Mouse (Mus musculus) liver, postnatal 0 days (tissue): Measurements from ENCODE around the gene Cebpa. TPM values are rescaled to one million over a fixed set of nuclear protein-coding genes. Genes with fewer than 3 reads are reported as not detected.

ENCODE experiments used
- ATAC-seq: fragments of 200-750 bp; cut with Nextera tagmentation; 2 replicates; pipeline ENCODE4 v1.8.0; 2017; ENCODE audit warnings: mild to moderate bottlenecking, moderate library complexity
- DNase-seq: peaks from one replicate; pipeline ENCODE4 v3.0.0-alpha.2; 2016
- H3K27ac ChIP-seq: fragments of 300-500 bp; sonication (generic); 2 replicates; pipeline ENCODE4 v1.5.1; 2014; ENCODE audit warnings: antibody characterized with exemption, moderate library complexity, mild to moderate bottlenecking, low read depth
- H3K27me3 ChIP-seq: fragments of 300-500 bp; sonication (generic); 2 replicates; pipeline ENCODE4 v1.6.1; 2014; ENCODE audit warnings: low read length, control low read depth, mixed read lengths; ENCODE audit not compliant: insufficient read depth
- H3K36me3 ChIP-seq: fragments of 300-500 bp; sonication (generic); replicated peaks from 2 replicates; pipeline ENCODE4 v1.6.1; 2014; ENCODE audit warnings: mild to moderate bottlenecking, control low read depth, low read length, moderate library complexity, mixed read lengths; ENCODE audit not compliant: insufficient read depth
- H3K4me1 ChIP-seq: fragments of 300-500 bp; sonication (generic); 2 replicates; pipeline ENCODE4 v1.6.1; 2014; ENCODE audit warnings: antibody characterized with exemption, mild to moderate bottlenecking, control low read depth; ENCODE audit not compliant: insufficient read depth
- H3K4me2 ChIP-seq: fragments of 300-500 bp; sonication (generic); 2 replicates; pipeline ENCODE4 v1.6.1; 2014; ENCODE audit warnings: low read depth, mild to moderate bottlenecking, low read length, moderate library complexity, mixed read lengths
- H3K4me3 ChIP-seq: fragments of 300-500 bp; sonication (generic); 2 replicates; pipeline ENCODE4 v1.5.1; 2014; ENCODE audit warnings: low read depth, low read length
- H3K9ac ChIP-seq: fragments of 300-500 bp; sonication (generic); replicated peaks from 2 replicates; pipeline ENCODE4 v1.6.1; 2014; ENCODE audit warnings: mild to moderate bottlenecking, moderate library complexity
- H3K9me3 ChIP-seq: fragments of 300-500 bp; sonication (generic); 2 replicates; pipeline ENCODE4 v1.6.1; 2016; ENCODE audit warnings: mild to moderate bottlenecking, control low read depth, low read length, mixed read lengths
- CTCF ChIP-seq: sonication (generic); IDR thresholded peaks from 2 replicates; pipeline ENCODE4 v1.5.1; 2016; ENCODE audit warnings: antibody characterized with exemption, low read depth
- EP300 ChIP-seq: IDR thresholded peaks from 2 replicates; pipeline ENCODE4 v1.6.1; 2016; ENCODE audit warnings: antibody characterized with exemption, low read depth, mild to moderate bottlenecking
- WGBS: fragments of 180-500 bp; shearing (Covaris S2); extraction: QIAGEN DNeasy Blood & Tissue Kit; methylation state at CpG from one replicate; pipeline ENCODE4 v1.1.7; 2014; ENCODE audit not compliant: insufficient replicate concordance; 5-methylcytosine and 5-hydroxymethylcytosine counted together
- polyA plus RNA-seq: library from polyadenylated mRNA; unstranded; fragments of >200 nt; fragmentation: Nextera tagmentation; extraction: Ambion mirVana; gene quantifications from 2 replicates; pipeline ENCODE4 v1.2.1, GENCODE M21; 2015

The Cebpa gene
- polyA plus RNA-seq, 1 experiment from 2014 or later = 20.2 TPM

DNA sequence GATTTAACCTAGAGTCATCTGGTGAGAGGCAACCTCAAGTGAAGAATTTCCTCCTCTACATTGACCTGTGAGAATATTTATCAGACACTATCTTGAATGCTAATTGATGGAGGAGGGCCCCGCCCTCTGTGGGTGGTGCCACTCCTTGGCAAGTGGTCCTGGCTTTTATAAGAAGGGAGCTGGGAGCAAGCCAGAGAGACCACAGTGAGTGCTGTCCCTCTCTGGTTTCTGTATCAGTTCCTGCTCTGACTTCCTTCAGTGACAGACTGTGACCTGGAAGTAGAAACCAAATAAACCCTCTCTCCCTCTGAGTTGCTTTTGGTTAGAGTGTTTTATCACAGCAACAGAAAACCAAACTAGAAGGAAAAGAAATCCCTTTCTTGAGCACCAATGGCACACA, 18.4 kb downstream of the Cebpa start:
- DNase-seq (no peak), ATAC-seq (no peak)
- no peak for TF ChIP-seq EP300
- TF ChIP-seq CTCF = no peak
- WGBS = 88% methylated on average over 1 of the region's 1 CpGs
- H3K36me3 ChIP-seq = no peaks in the 10 kb centered on the region
- no peak overlapping the region for H3K9ac ChIP-seq
- H3K4me3 ChIP-seq = no peak overlapping the region
- no peaks in the 10 kb centered on the region for H3K9me3 ChIP-seq
- H3K4me1 ChIP-seq = peaks cover 17% of the 10 kb centered on the region
- no peak overlapping the region for H3K27ac ChIP-seq
- no peak overlapping the region for H3K4me2 ChIP-seq
- no peaks in the 10 kb centered on the region for H3K27me3 ChIP-seq

DNA sequence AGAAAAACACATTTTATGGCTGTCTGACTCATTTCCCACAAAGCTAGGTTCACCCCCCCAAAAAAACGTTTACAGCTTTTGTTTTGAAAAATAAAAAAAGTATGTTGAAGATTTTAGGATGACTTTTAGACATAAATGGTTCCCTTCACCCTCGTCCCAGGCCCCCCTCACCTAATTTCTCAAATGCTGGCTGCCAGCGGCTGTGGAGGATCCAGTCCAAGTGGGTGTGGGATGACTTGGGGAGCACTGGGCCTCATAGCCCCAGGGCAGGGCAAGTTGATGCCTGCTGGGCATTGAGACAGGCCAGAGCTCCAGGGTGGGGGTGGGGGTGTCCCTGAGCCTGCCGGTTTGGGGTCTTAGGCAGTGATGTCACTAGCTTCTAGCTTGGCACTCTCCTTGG, 19.4 kb downstream of the Cebpa start:
- ATAC-seq = no peak

DNA sequence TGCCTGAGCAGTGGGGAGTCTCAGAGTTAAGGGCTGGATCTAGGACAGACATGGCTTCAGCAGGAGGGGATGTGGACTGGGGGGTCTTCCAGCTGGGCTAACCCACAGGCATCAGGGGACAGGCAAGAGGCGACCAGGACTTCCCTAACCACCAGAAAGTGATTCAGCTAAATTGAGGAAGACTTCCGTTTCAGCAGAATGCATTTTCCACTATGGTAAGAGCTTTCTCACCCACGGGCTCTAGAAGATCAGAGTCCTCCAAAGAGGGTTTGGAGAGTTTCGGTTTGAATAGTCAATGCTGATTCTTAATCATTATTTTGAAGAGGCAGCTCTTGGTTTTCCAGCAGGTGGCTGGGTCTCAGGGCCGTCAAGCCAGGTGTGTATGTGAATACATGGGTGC, 20.8 kb downstream of the Cebpa start:
- DNase-seq (no peak), ATAC-seq (no peak)
- peaks cover 25% of the 10 kb centered on the region for H3K4me1 ChIP-seq
- no peak overlapping the region for H3K9ac ChIP-seq
- H3K27me3 ChIP-seq = no peaks in the 10 kb centered on the region
- WGBS = 40% methylated on average over 5 of the region's 5 CpGs
- H3K4me2 ChIP-seq = no peak overlapping the region
- no peak overlapping the region for H3K4me3 ChIP-seq
- no peaks in the 10 kb centered on the region for H3K9me3 ChIP-seq
- no peaks in the 10 kb centered on the region for H3K36me3 ChIP-seq
- no peak overlapping the region for H3K27ac ChIP-seq
- TF ChIP-seq CTCF (no peak), EP300 (no peak)

More for the DNA sequence above, 19.4 kb downstream of the Cebpa start:
- Histone ChIP-seq H3K27ac (no peak overlapping the region), H3K9ac (no peak overlapping the region), H3K36me3 (no peaks in the 10 kb centered on the region), H3K4me3 (no peak overlapping the region), H3K27me3 (no peaks in the 10 kb centered on the region), H3K9me3 (no peaks in the 10 kb centered on the region), H3K4me2 (no peak overlapping the region), H3K4me1 (peaks cover 22% of the 10 kb centered on the region)
- WGBS = 59% methylated on average over 4 of the region's 4 CpGs
- TF ChIP-seq CTCF (no peak), EP300 (no peak)
- no peak for DNase-seq

GRCm38 (mm10) chr7:35141519-35141918, 22.4 kb downstream of the Cebpa start:
- WGBS = 57% methylated on average over 5 of the region's 5 CpGs
- no peak for DNase-seq
- no peak overlapping the region for H3K4me3 ChIP-seq
- H3K9ac ChIP-seq = no peak overlapping the region
- H3K27ac ChIP-seq = no peak overlapping the region
- no peak overlapping the region for H3K4me2 ChIP-seq
- H3K9me3 ChIP-seq = no peaks in the 10 kb centered on the region
- peaks cover 33% of the 10 kb centered on the region for H3K4me1 ChIP-seq
- H3K27me3 ChIP-seq = no peaks in the 10 kb centered on the region
- ATAC-seq = no peak
- H3K36me3 ChIP-seq = no peaks in the 10 kb centered on the region
- TF ChIP-seq CTCF = no peak
- TF ChIP-seq EP300 = no peak

- Histone ChIP-seq H3K4me2 (no peak overlapping the region), H3K4me1 (peaks cover 43% of the 10 kb centered on the region), H3K36me3 (no peaks in the 10 kb centered on the region), H3K4me3 (no peak overlapping the region), H3K9ac (no peak overlapping the region), H3K9me3 (no peaks in the 10 kb centered on the region), H3K27me3 (no peaks in the 10 kb centered on the region), H3K27ac (no peak overlapping the region)
- no peak for DNase-seq
- no peak for TF ChIP-seq EP300
- no peak for TF ChIP-seq CTCF
- WGBS = 74% methylated on average over 8 of the region's 8 CpGs
- ATAC-seq = no peak
These were observed 23.4 kb downstream of the Cebpa start for GRCm38 (mm10) chr7:35142522-35142921.

DNA sequence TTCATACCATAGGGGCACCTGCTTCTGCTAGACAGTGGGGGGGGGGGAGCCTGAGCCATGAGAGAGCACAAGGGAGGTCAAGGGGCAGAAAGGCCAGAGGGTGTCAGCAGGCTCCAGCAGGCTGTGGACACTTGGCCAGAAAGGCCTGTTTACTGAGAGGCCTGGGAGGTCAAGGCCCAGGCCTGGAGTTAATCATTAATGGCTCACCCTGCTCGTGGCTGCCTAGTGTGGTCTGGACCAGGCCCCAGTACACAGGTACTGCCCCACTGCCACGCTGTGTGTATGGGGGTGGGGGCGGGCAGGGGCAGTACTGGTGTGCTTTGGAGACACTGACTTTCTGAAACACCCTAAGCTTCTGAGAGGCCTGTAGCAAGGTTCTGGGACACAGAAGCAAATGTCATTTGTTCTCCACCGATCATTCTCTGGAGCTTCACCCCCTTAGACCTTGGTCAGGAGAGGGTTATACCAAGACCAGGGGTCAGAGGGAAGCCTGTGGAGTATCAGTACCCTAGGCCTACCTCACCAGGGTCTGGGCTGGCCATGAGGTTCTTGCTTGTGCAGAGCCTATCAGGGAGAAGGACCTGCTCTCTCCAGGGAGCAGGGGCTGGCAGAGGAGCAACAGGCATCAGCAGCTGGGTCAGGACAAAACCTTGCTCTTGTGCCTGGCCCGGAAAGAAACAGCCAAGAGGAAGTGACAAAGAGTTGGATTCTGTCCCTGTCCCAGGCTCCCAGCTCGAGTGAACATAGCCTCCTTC, 24.9 kb downstream of the Cebpa start:
- peak overlapping the region; percentile 48 for H3K9ac ChIP-seq
- peaks cover 44% of the 10 kb centered on the region for H3K4me1 ChIP-seq
- peak overlapping the region; percentile 92 for H3K27ac ChIP-seq
- no peaks in the 10 kb centered on the region for H3K36me3 ChIP-seq
- peak overlapping the region; percentile 22; the same call in 1 of the 2 replicates for H3K4me2 ChIP-seq
- H3K9me3 ChIP-seq = no peaks in the 10 kb centered on the region
- WGBS = 49% methylated on average over 6 of the region's 6 CpGs
- no peak overlapping the region for H3K4me3 ChIP-seq
- H3K27me3 ChIP-seq = no peaks in the 10 kb centered on the region
- TF ChIP-seq EP300 (peak; percentile 36), CTCF (no peak)
- peak; percentile 95 for ATAC-seq
- DNase-seq = peak; percentile 73
